Mouse (Mus musculus) neural tube, embryonic 14.5 days (tissue): Measurements from ENCODE around the gene Lrmda. TPM values are rescaled to one million over a fixed set of nuclear protein-coding genes. Genes with fewer than 3 reads are reported as not detected.

Source experiments
- ATAC-seq: fragments of 200-750 bp; cut with Nextera tagmentation; 2 replicates; pipeline ENCODE4 v1.8.0; 2017; ENCODE audit warnings: low read depth, mild to moderate bottlenecking, moderate TSS enrichment, moderate library complexity
- H3K27ac ChIP-seq: fragments of 300-500 bp; sonication (generic); 2 replicates; pipeline ENCODE4 v1.5.1; 2014; ENCODE audit warnings: low read depth, mild to moderate bottlenecking, control low read depth, low read length, moderate library complexity, mixed read lengths
- H3K27me3 ChIP-seq: fragments of 300-500 bp; sonication (generic); 2 replicates; pipeline ENCODE4 v1.6.1; 2014; ENCODE audit warnings: low read length; ENCODE audit not compliant: control insufficient read depth, insufficient read depth
- H3K36me3 ChIP-seq: fragments of 300-500 bp; sonication (generic); 2 replicates; pipeline ENCODE4 v1.6.1; 2014; ENCODE audit warnings: low read length, mixed read lengths; ENCODE audit not compliant: control insufficient read depth, insufficient read depth
- H3K4me1 ChIP-seq: fragments of 300-500 bp; sonication (generic); 2 replicates; pipeline ENCODE4 v1.6.1; 2014; ENCODE audit warnings: low read length; ENCODE audit not compliant: control insufficient read depth, insufficient read depth
- H3K4me2 ChIP-seq: fragments of 300-500 bp; sonication (generic); 2 replicates; pipeline ENCODE4 v1.6.1; 2014; ENCODE audit warnings: mild to moderate bottlenecking, low read depth, low read length, control low read depth
- H3K4me3 ChIP-seq: fragments of 300-500 bp; sonication (generic); 2 replicates; pipeline ENCODE4 v1.5.1; 2014; ENCODE audit warnings: low read depth, low read length, control low read depth, mixed read lengths
- H3K9ac ChIP-seq: fragments of 300-500 bp; sonication (generic); replicated peaks from 2 replicates; pipeline ENCODE4 v1.6.1; 2014; ENCODE audit warnings: low read depth, mild to moderate bottlenecking, control low read depth, low read length, mixed read lengths
- H3K9me3 ChIP-seq: fragments of 300-500 bp; sonication (generic); 2 replicates; pipeline ENCODE4 v1.6.1; 2016; ENCODE audit warnings: low read length; ENCODE audit not compliant: control insufficient read depth
- WGBS: fragments of 180-500 bp; shearing (Covaris S2); extraction: QIAGEN DNeasy Blood & Tissue Kit; methylation state at CpG from one replicate; pipeline ENCODE4 v1.1.7; 2014; 5-methylcytosine and 5-hydroxymethylcytosine counted together
- polyA plus RNA-seq: library from polyadenylated mRNA; unstranded; fragments of >200 nt; fragmentation: Nextera tagmentation; extraction: Ambion mirVana; gene quantifications from 2 replicates; pipeline ENCODE4 v1.2.1, GENCODE M21; 2014

Gene Lrmda
- polyA plus RNA-seq, 1 experiment from 2014 or later: 0.35 TPM

DNA sequence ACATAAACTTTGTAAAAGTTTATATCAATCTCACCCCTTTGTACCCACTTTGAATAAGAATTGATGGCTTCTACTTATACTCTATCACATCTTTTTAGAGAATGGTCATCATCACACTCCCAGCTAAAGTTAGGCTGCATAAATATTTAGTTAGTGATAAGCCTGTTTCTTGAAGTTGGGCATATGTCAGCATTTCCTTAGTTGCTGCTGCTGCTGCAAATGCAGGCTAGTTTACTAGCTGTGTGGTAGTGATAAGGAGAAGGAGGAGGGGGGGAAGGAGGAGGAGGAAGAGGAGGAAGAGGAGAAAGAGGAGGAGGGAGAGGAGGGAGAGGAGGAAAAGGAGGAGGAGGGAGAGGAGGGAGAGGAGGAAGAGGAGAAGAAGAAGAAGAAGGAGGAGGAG, 692.9 kb downstream of the Lrmda start:
- no peak overlapping the region for H3K27ac ChIP-seq
- no peak overlapping the region for H3K9ac ChIP-seq
- H3K4me3 ChIP-seq: no peak overlapping the region
- no peaks in the 10 kb centered on the region for H3K9me3 ChIP-seq
- ATAC-seq: no peak
- H3K36me3 ChIP-seq: no peaks in the 10 kb centered on the region
- H3K4me1 ChIP-seq: no peaks in the 10 kb centered on the region
- H3K4me2 ChIP-seq: no peak overlapping the region
- no peaks in the 10 kb centered on the region for H3K27me3 ChIP-seq

DNA sequence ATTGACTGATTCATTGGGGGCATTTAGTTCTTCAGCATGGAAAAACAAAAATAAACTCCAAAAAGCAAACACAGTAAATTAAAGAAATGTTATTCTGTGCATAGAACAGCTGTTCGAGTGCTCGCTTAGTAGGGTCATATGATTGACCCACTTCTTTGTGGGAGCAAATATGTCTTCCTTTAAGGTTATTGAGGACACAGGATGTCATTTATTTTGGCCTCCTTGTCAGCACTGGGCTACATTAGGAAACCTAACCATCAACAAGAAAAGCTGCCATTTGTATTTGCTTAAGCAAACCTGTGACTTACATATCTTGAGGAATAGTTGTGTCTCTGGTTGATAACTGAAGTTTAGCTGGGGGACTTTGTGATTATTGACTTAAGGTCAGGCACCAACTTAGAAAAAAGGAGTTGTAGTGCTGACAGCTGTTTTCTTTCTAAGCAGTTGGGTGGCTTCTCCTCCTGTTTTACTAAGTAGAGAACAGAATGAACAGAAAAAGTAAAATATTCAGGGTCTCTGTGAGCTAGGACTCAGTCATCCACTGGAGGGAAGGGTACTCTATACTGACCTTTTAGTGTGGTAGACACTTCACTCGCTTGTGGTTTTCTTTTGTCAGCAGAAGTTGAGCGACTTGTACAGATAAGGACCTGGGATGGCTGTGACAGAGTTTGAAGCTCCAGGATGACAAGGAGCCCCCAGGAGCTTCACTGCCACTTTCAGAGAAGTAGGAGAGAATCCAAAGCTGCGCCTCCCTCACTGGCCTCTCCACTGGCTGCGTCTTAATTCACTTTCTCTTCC, 696.3 kb downstream of the Lrmda start:
- Histone ChIP-seq H3K9me3 (no peaks in the 10 kb centered on the region), H3K4me3 (no peak overlapping the region), H3K27ac (no peak overlapping the region), H3K4me1 (no peaks in the 10 kb centered on the region), H3K27me3 (no peaks in the 10 kb centered on the region), H3K9ac (no peak overlapping the region), H3K36me3 (no peaks in the 10 kb centered on the region), H3K4me2 (no peak overlapping the region)
- 84% methylated on average over 6 of the region's 6 CpGs for WGBS
- ATAC-seq: no peak

GRCm38 (mm10) chr14:22719968-22720367, 700.5 kb downstream of the Lrmda start:
- no peak overlapping the region for H3K4me2 ChIP-seq
- ATAC-seq: no peak
- H3K4me1 ChIP-seq: no peaks in the 10 kb centered on the region
- no peak overlapping the region for H3K4me3 ChIP-seq
- H3K9me3 ChIP-seq: no peaks in the 10 kb centered on the region
- H3K27ac ChIP-seq: no peak overlapping the region
- 96% methylated on average over 1 of the region's 1 CpGs for WGBS
- no peak overlapping the region for H3K9ac ChIP-seq
- H3K27me3 ChIP-seq: no peaks in the 10 kb centered on the region
- H3K36me3 ChIP-seq: no peaks in the 10 kb centered on the region

DNA sequence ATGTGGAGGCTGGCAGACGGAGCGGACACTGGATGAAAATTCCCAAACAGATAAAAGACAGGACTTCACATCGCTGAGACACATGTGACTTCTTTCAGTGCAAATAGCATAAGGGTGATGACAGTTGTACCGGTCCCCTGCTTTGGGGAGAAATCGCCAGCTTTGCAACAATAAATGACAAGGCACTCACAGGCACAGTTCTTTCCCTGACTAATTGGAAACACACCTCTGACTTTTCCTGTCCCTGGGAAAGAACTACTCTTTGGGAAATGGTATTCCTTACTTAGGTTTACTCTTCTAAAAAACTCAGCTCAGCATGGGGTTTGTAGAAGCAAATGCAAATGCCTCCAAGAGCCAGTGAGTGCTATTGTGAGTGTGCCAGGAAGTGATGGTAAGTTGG, 702.3 kb downstream of the Lrmda start:
- H3K9me3 ChIP-seq: no peaks in the 10 kb centered on the region
- no peak overlapping the region for H3K27ac ChIP-seq
- no peak overlapping the region for H3K4me3 ChIP-seq
- no peaks in the 10 kb centered on the region for H3K36me3 ChIP-seq
- no peaks in the 10 kb centered on the region for H3K27me3 ChIP-seq
- no peak overlapping the region for H3K4me2 ChIP-seq
- H3K9ac ChIP-seq: no peak overlapping the region
- no peak for ATAC-seq
- 47% methylated on average over 5 of the region's 5 CpGs for WGBS
- no peaks in the 10 kb centered on the region for H3K4me1 ChIP-seq

GRCm38 (mm10) chr14:22727548-22727947, 708.0 kb downstream of the Lrmda start:
- Histone ChIP-seq H3K27ac (no peak overlapping the region), H3K9me3 (no peaks in the 10 kb centered on the region), H3K9ac (no peak overlapping the region), H3K4me2 (no peak overlapping the region), H3K27me3 (no peaks in the 10 kb centered on the region), H3K4me1 (no peaks in the 10 kb centered on the region), H3K4me3 (no peak overlapping the region), H3K36me3 (no peaks in the 10 kb centered on the region)
- ATAC-seq: no peak
- 90% methylated on average over 2 of the region's 2 CpGs for WGBS

DNA sequence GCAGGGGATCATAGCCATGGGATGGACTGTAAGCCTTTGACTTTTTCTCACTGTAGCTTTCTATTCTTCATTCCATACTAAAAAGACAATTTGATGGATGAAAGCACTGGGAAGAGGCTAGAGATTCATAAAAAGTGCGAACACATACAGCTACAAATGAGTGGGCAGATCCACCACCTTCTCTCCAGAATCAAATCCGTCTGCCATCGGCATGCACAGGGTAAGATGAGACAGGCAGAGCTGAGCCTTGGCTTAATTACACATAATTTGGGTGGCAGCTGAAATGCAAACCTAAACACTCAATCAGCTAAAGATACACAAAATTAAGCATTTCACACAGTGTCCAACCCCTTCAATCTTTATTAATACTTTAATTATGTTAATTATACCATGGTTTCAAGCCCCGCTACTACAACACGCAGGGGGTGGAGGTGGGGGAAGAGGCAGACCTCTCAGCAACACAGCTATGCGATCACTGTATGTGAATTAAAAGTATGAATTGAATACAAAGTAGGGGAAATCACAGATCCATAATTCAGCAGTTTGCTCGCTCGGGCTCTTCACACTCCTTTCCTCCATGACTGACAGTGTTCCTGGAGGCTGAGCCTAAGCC, 709.2 kb downstream of the Lrmda start:
- Histone ChIP-seq H3K27me3 (no peaks in the 10 kb centered on the region), H3K9ac (no peak overlapping the region), H3K36me3 (no peaks in the 10 kb centered on the region), H3K9me3 (no peaks in the 10 kb centered on the region), H3K4me1 (no peaks in the 10 kb centered on the region), H3K4me2 (no peak overlapping the region), H3K27ac (no peak overlapping the region), H3K4me3 (no peak overlapping the region)
- no peak for ATAC-seq
- 82% methylated on average over 8 of the region's 8 CpGs for WGBS

DNA sequence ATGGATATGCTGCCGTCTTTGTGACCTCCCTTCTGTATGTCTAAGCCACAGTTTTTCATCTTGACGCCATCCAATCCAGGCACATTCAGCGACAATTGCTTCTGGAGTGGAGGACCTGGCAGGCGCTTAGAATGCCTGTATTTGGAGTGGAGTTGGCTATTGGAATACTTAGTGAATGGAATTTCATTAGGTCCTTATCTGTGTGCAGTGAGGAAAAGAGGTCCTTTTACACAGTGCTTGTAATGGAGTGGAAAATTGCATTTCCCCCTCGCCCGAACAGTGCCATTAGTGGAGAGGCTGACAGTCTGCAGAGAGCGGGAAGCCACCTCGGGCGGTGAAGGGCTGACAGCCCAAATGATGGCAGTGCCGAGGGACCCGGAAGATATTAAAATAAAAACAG, 719.1 kb downstream of the Lrmda start:
- Histone ChIP-seq H3K36me3 (no peaks in the 10 kb centered on the region), H3K27ac (no peak overlapping the region), H3K27me3 (no peaks in the 10 kb centered on the region), H3K9me3 (no peaks in the 10 kb centered on the region), H3K4me3 (no peak overlapping the region), H3K9ac (no peak overlapping the region), H3K4me2 (no peak overlapping the region), H3K4me1 (no peaks in the 10 kb centered on the region)
- no peak for ATAC-seq
- WGBS: 35% methylated on average over 11 of the region's 11 CpGs

- no peak overlapping the region for H3K27ac ChIP-seq
- H3K9ac ChIP-seq: no peak overlapping the region
- peaks cover 4% of the 10 kb centered on the region; the same call in 1 of the 2 replicates for H3K4me1 ChIP-seq
- H3K9me3 ChIP-seq: no peaks in the 10 kb centered on the region
- no peaks in the 10 kb centered on the region for H3K36me3 ChIP-seq
- H3K27me3 ChIP-seq: no peaks in the 10 kb centered on the region
- ATAC-seq: no peak
- H3K4me2 ChIP-seq: no peak overlapping the region
- no peak overlapping the region for H3K4me3 ChIP-seq
Observed at GRCm38 (mm10) chr14:22742527-22742926, 723.0 kb downstream of the Lrmda start.

DNA sequence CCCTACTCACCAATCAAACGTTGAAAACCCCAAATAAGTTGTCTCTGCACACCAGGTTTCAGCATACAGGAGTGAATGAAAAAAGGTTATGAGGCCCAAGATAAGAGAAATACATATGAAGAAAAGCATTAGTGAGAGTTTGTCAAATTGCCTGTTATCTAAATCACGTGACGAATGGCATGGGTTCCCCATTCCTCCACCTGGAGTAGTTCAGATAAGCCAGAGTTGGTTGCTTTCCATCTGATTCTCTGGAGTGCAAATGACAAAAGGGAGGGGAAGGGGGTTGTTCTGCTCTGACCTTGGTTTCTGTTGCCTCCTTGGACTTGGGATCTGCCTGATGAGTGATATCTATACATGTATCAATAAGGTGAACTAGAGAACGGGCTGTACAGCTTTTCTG, 723.8 kb downstream of the Lrmda start:
- Histone ChIP-seq H3K27ac (no peak overlapping the region), H3K9me3 (no peaks in the 10 kb centered on the region), H3K4me1 (peaks cover 4% of the 10 kb centered on the region; the same call in 1 of the 2 replicates), H3K36me3 (no peaks in the 10 kb centered on the region), H3K4me3 (no peak overlapping the region), H3K4me2 (no peak overlapping the region), H3K27me3 (no peaks in the 10 kb centered on the region), H3K9ac (no peak overlapping the region)
- no peak for ATAC-seq
- 85% methylated on average over 4 of the region's 4 CpGs for WGBS
